In the genomic region with DNA sequence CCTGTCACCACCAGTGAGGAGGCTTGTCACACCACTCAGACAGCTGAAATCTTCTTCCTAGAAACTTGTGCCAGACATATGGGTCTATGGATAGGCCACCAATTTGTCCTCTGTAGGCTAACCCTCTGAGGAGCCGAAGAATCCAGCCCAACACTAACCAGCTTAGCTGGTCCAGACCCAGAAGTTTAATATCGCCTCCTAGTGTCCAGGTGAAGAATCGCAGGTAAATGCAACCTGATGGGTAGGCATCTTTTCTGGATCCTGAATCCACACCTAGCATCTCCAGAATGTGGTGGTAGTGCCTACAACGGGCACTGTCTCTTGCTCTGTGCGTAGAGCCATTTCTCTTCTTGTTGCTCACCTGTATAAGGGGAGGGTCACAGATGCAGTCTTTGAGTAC, we compare ENCODE assay signal across 17 mouse cellular contexts. TPM values are rescaled to one million over a fixed set of nuclear protein-coding genes. Genes with fewer than 3 reads are reported as not detected.
DNase-seq lines count a peak whose midpoint lies in the region; ATAC-seq and TF ChIP-seq lines count a peak whose summit lies in the region.
"Had no signal": no experiment of that assay in that cellular context is flagged by ENCODE, and none has a peak within 500 bp of the region (broad histone marks: within the 10 kb centered on the region; RNA-seq: fewer than 3 reads in every experiment).

No protein-coding gene starts in this region.

- peaks cover 19% of the 10 kb centered on the region; the same call in 1 of the 2 replicates for H3K27me3 ChIP-seq in heart, postnatal 0 days (ENCODE audit: control insufficient read depth, insufficient read depth, low read length)
- no peaks in the 10 kb centered on the region; the same call in none of the 2 replicates for H3K27me3 ChIP-seq in heart, embryonic 11.5 days (ENCODE audit: control insufficient read depth, insufficient read depth, low read length)
- no peaks in the 10 kb centered on the region for H3K27me3 ChIP-seq in lung, embryonic 14.5 days (ENCODE audit: insufficient read depth, low read length)
- no peaks in the 10 kb centered on the region for H3K27me3 ChIP-seq in small intestine, adult 2 months (ENCODE audit: control insufficient read depth, insufficient read depth, low read length)
- H3K27me3 ChIP-seq: forebrain, embryonic 13.5 days; hindbrain, embryonic 13.5 days; limb, embryonic 15.5 days had no signal

- H3K36me3 ChIP-seq in heart, postnatal 0 days (replicated peaks; ENCODE audit: control insufficient read depth, insufficient read depth, low read length), result no peaks in the 10 kb centered on the region
- no peaks in the 10 kb centered on the region for H3K36me3 ChIP-seq in heart, embryonic 11.5 days (ENCODE audit: control insufficient read depth, insufficient read depth, low read length)
- no peaks in the 10 kb centered on the region for H3K36me3 ChIP-seq in lung, embryonic 14.5 days (ENCODE audit: insufficient read depth)
- H3K36me3 ChIP-seq in small intestine, adult 2 months (ENCODE audit: control insufficient read depth, insufficient read depth, low read length), result no peaks in the 10 kb centered on the region
- H3K36me3 ChIP-seq: embryonic facial prominence, embryonic 12.5 days; hindbrain, embryonic 13.5 days; limb, embryonic 15.5 days had no signal

- H3K27ac ChIP-seq in heart, postnatal 0 days (ENCODE audit: low read depth), result no peak overlapping the region
- no peak overlapping the region for H3K27ac ChIP-seq in heart, embryonic 11.5 days (ENCODE audit: low read depth, low read length)
- H3K27ac ChIP-seq in lung, embryonic 14.5 days (ENCODE audit: low read depth), result no peak overlapping the region
- H3K27ac ChIP-seq in small intestine, adult 2 months (ENCODE audit: insufficient read depth, low read depth, low read length), result no peak overlapping the region
- H3K27ac ChIP-seq: embryonic facial prominence, embryonic 12.5 days; forebrain, embryonic 13.5 days; hindbrain, embryonic 13.5 days; limb, embryonic 15.5 days had no signal

- no peak for ATAC-seq in heart, postnatal 0 days (ENCODE audit: insufficient read depth, low read depth)
- no peak for ATAC-seq in heart, embryonic 11.5 days (replicated peaks; ENCODE audit: insufficient number of reproducible peaks, low FRiP score, low TSS enrichment)
- no peak for ATAC-seq in lung, embryonic 14.5 days (ENCODE audit: insufficient read depth)
- ATAC-seq: forebrain, embryonic 13.5 days had no signal

- TF ChIP-seq CTCF in heart, postnatal 0 days (IDR thresholded peaks at IDR 0.05; ENCODE audit: low read depth), result 0 out of 2 replicates have a peak, but pooled peaks have one; percentile 6
- peak; percentile 52 for TF ChIP-seq CTCF in lung, embryonic 14.5 days (IDR thresholded peaks at IDR 0.05; ENCODE audit: low read depth)
- peak; percentile 51; the same call in 1 of the 2 replicates for TF ChIP-seq CTCF in small intestine, adult 2 months (IDR thresholded peaks at IDR 0.05; ENCODE audit: extremely low read depth, insufficient read length, insufficient replicate concordance, low read depth, low read length)

- no peak for TF ChIP-seq POLR2A in small intestine, adult 2 months (IDR thresholded peaks at IDR 0.05; ENCODE audit: low read depth, low read length)

- no peak overlapping the region for H3K4me2 ChIP-seq in heart, postnatal 0 days (ENCODE audit: low read depth, low read length)
- no peak overlapping the region for H3K4me2 ChIP-seq in heart, embryonic 11.5 days
- no peak overlapping the region for H3K4me2 ChIP-seq in lung, embryonic 14.5 days
- H3K4me2 ChIP-seq: embryonic facial prominence, embryonic 12.5 days; forebrain, embryonic 13.5 days; hindbrain, embryonic 13.5 days; limb, embryonic 15.5 days had no signal

- H3K9ac ChIP-seq in heart, postnatal 0 days (replicated peaks; ENCODE audit: low read depth, low read length), result no peak overlapping the region
- no peak overlapping the region for H3K9ac ChIP-seq in heart, embryonic 11.5 days (ENCODE audit: low read depth, low read length)
- no peak overlapping the region for H3K9ac ChIP-seq in lung, embryonic 14.5 days
- H3K9ac ChIP-seq: embryonic facial prominence, embryonic 12.5 days; forebrain, embryonic 13.5 days; hindbrain, embryonic 13.5 days; limb, embryonic 15.5 days had no signal

- no peaks in the 10 kb centered on the region for H3K9me3 ChIP-seq in heart, postnatal 0 days (replicated peaks; ENCODE audit: control insufficient read depth, low read length)
- no peaks in the 10 kb centered on the region for H3K9me3 ChIP-seq in heart, embryonic 11.5 days (replicated peaks; ENCODE audit: control insufficient read depth, low read length)
- no peaks in the 10 kb centered on the region for H3K9me3 ChIP-seq in lung, embryonic 14.5 days (ENCODE audit: low read depth, low read length)
- H3K9me3 ChIP-seq: embryonic facial prominence, embryonic 12.5 days; forebrain, embryonic 13.5 days; hindbrain, embryonic 13.5 days; limb, embryonic 15.5 days had no signal

- WGBS in heart, postnatal 0 days, result 52% methylated on average over 5 of the region's 5 CpGs
- 46% methylated on average over 5 of the region's 5 CpGs for WGBS in heart, embryonic 11.5 days (ENCODE audit: insufficient replicate concordance)
- WGBS in lung, embryonic 14.5 days, result 47% methylated on average over 5 of the region's 5 CpGs
- 40% methylated on average over 5 of the region's 5 CpGs for WGBS in small intestine, adult 2 months

- DNase-seq in heart, postnatal 0 days (ENCODE audit: low spot score), result no peak
- peak; percentile 24 for DNase-seq in lung, embryonic 14.5 days
- DNase-seq in lung, postnatal 25 days (ENCODE audit: low spot score), result no peak
- peak; percentile 33 for DNase-seq in ES-CJ7 (ENCODE audit: low read depth, low spot score)
- no peak for DNase-seq in left cerebral cortex, adult 9 months (ENCODE audit: low spot score in 2 of 2)
- DNase-seq in right cerebral cortex, adult 18-20 months, result no peak
- DNase-seq: cerebellum, adult 9-11 months; gastrocnemius, postnatal 14 days; kidney, postnatal 14 days; right cerebral cortex, postnatal 25 days; thymus, postnatal 36 days had no signal

- H3K4me1 ChIP-seq in heart, postnatal 0 days (ENCODE audit: control insufficient read depth, insufficient read depth), result peaks cover 27% of the 10 kb centered on the region
- H3K4me1 ChIP-seq in heart, embryonic 11.5 days (ENCODE audit: control insufficient read depth, insufficient read depth, low read length), result peaks cover 5% of the 10 kb centered on the region; the same call in 1 of the 2 replicates
- no peaks in the 10 kb centered on the region for H3K4me1 ChIP-seq in lung, embryonic 14.5 days (ENCODE audit: insufficient read depth)
- no peaks in the 10 kb centered on the region for H3K4me1 ChIP-seq in small intestine, adult 2 months (ENCODE audit: control insufficient read depth, insufficient read depth, insufficient read length, low read length)
- H3K4me1 ChIP-seq: embryonic facial prominence, embryonic 12.5 days; limb, embryonic 15.5 days had no signal

- TF ChIP-seq EP300 in heart, postnatal 0 days (IDR thresholded peaks at IDR 0.05; ENCODE audit: low read depth), result no peak

- H3K4me3 ChIP-seq in heart, postnatal 0 days (ENCODE audit: low read depth, low read length), result no peak overlapping the region
- H3K4me3 ChIP-seq in heart, embryonic 11.5 days (ENCODE audit: low read depth, low read length), result no peak overlapping the region
- H3K4me3 ChIP-seq in lung, embryonic 14.5 days (ENCODE audit: low read depth, low read length), result no peak overlapping the region
- no peak overlapping the region for H3K4me3 ChIP-seq in small intestine, adult 2 months (ENCODE audit: low read depth, low read length)
- H3K4me3 ChIP-seq: embryonic facial prominence, embryonic 12.5 days; forebrain, embryonic 13.5 days; hindbrain, embryonic 13.5 days; limb, embryonic 15.5 days had no signal

RNA-seq across cellular contexts. Expression of gene Engase, which starts 43.6 kb away (rescaled TPM):
- 9.1 and 12.0 TPM in 2 replicates for total RNA-seq in heart, postnatal 0 days (2014; rRNA removed; ENCODE audit: low replicate concordance)
- polyA plus RNA-seq in heart, postnatal 0 days (2015; fragmentation: Nextera tagmentation; extraction: Ambion mirVana), result 3.0 and 3.6 TPM in 2 replicates
- polyA plus RNA-seq in heart, embryonic 11.5 days (2014; fragmentation: Nextera tagmentation; extraction: Ambion mirVana), result 3.9 and 4.3 TPM in 2 replicates
- polyA plus RNA-seq in lung, embryonic 14.5 days (2014; fragmentation: Nextera tagmentation; extraction: Ambion mirVana), result 7.0 and 10.5 TPM in 2 replicates
- polyA plus RNA-seq in small intestine, adult 2 months (2012; rRNA removed), result 12.3 and 18.3 TPM in 2 replicates

Comparison
In these comparisons a context has a peak if more than half of its experiments do, and no peak if none do; other contexts are left out.
1. DNase-seq: peak in lung, embryonic 14.5 days (single experiment) and ES-CJ7 (single experiment); none in heart, postnatal 0 days (single experiment), lung, postnatal 25 days (single experiment), left cerebral cortex, adult 9 months (0 of 2) and right cerebral cortex, adult 18-20 months (single experiment).
2. Peak in every context shown above with its lines, with median percentiles within 50 percentile points of each other: CTCF ChIP-seq.